Mouse (Mus musculus) v-Abl transformed pro-B cells (cell line): ENCODE measurements around the gene AU015836.
"Not testable (repeated sequence)": the region's sequence is repeated elsewhere in the genome, so short reads cannot be mapped to it uniquely, and the experiment has no call there.

Experiments used
- in situ Hi-C, 2 experiments: fragments of 400-800 bp; cut with MboI; formaldehyde crosslinking; loops; one replicate each; pipeline ENCODE4 v1.15.1; 2025; ENCODE audit not compliant: unreplicated experiment in 2 of 2

AU015836 gene

GRCm38 (mm10) chrX:93968444-93968843, at the start of gene AU015836:
Gene AU015836 (plus strand): TSS chrX:93968659.
- in situ Hi-C loops = no loop called here

- in situ Hi-C loops = no loop called here
These were observed 49.4 kb upstream of the AU015836 start for GRCm38 (mm10) chrX:93919017-93919416.

GRCm38 (mm10) chrX:93928379-93928778, 40.1 kb upstream of the AU015836 start:
- in situ Hi-C loops = no loop called here

- in situ Hi-C loops = no loop called here
These were observed 39.7 kb upstream of the AU015836 start for GRCm38 (mm10) chrX:93928794-93929193.

GRCm38 (mm10) chrX:93931694-93932093, 36.8 kb upstream of the AU015836 start:
- in situ Hi-C loops = no loop called here

GRCm38 (mm10) chrX:93956727-93957126, 11.7 kb upstream of the AU015836 start:
- in situ Hi-C loops = no loop called here

- in situ Hi-C loops = no loop called here
These were observed 10.0 kb upstream of the AU015836 start for GRCm38 (mm10) chrX:93958502-93958901.

- in situ Hi-C loops = no loop called here
These were observed 11.9 kb downstream of the AU015836 start for GRCm38 (mm10) chrX:93980341-93980740.

- in situ Hi-C loops = no loop called here
These were observed 13.7 kb downstream of the AU015836 start for GRCm38 (mm10) chrX:93982193-93982592.

- in situ Hi-C loops = not testable (repeated sequence)
These were observed 16.6 kb downstream of the AU015836 start for GRCm38 (mm10) chrX:93985096-93985495.

GRCm38 (mm10) chrX:94006991-94007390, 38.5 kb downstream of the AU015836 start:
- in situ Hi-C loops = no loop called here

- in situ Hi-C loops = no loop called here
These were observed 41.0 kb downstream of the AU015836 start for GRCm38 (mm10) chrX:94009442-94009841.

- in situ Hi-C loops = no loop called here
These were observed 43.3 kb downstream of the AU015836 start for GRCm38 (mm10) chrX:94011656-94012173.

- in situ Hi-C loops = no loop called here
These were observed 44.2 kb downstream of the AU015836 start for GRCm38 (mm10) chrX:94012479-94013167.

GRCm38 (mm10) chrX:94016891-94017290, 48.4 kb downstream of the AU015836 start:
- in situ Hi-C loops = no loop called here

GRCm38 (mm10) chrX:94022264-94022874, 53.9 kb downstream of the AU015836 start:
- in situ Hi-C loops = no loop called here
